Mouse (Mus musculus): Measurements from ENCODE around the gene Sigmar1. TPM values are rescaled to one million over a fixed set of nuclear protein-coding genes. Genes with fewer than 3 reads are reported as not detected.
"Not testable (repeated sequence)": the region's sequence is repeated elsewhere in the genome, so short reads cannot be mapped to it uniquely, and the experiment has no call there.

Sigmar1 gene
- polyA plus RNA-seq, 1 experiment from 2014 or later: 69.9 TPM

DNA sequence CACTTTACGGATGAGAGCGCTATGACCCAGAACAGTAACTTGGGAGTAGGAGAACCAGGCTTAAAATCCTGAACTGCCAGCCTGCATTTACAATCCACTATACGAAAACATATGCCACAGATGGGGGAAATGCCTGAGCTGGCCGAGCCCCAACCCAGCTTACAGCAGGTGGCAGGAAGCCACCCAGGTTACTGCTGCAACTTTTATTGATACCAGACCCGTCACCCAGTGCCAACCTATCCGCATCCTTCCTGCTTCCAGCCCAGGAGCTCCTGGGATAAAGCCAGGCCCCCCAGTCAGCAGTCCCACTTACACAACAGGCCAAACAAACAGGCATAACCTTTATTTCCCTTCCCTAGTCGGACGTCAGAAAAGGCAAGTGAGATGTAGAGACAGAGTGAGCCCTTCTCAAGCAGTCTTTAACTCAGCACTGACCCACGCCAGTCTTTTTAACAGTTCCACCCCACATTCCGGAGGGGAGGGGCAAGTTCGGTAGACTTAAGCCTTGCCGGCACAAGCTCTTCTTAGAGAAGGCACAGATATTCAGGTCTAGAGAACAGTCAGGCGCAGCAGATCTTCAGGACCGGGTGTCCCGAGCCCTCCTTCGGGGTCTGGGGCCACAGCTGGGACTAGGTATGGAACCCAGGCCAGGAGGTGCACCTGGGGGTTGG is 44.1 kb downstream of the Sigmar1 start:
- Histone ChIP-seq H3K4me3 (ENCODE audit: low read depth, low read length) (peak overlapping the region; percentile 93), H3K27me3 (ENCODE audit: control insufficient read depth, insufficient read depth, low read length) (peaks cover 3% of the 10 kb centered on the region), H3K9me3 (replicated peaks; ENCODE audit: control insufficient read depth, low read length) (no peaks in the 10 kb centered on the region), H3K36me3 (ENCODE audit: control insufficient read depth, insufficient read depth, low read length) (peaks cover 2% of the 10 kb centered on the region; the same call in 1 of the 2 replicates), H3K4me2 (peak overlapping the region; percentile 89), H3K4me1 (ENCODE audit: control insufficient read depth, insufficient read depth, low read length) (peaks cover 10% of the 10 kb centered on the region), H3K9ac (ENCODE audit: low read depth, low read length) (peak overlapping the region; percentile 96; the same call in 1 of the 2 replicates), H3K27ac (ENCODE audit: low read depth, low read length) (no peak overlapping the region)
- 77% methylated on average over 16 of the region's 16 CpGs for WGBS (ENCODE audit: insufficient replicate concordance)
- no peak for ATAC-seq (replicated peaks; ENCODE audit: insufficient number of reproducible peaks, low FRiP score, low TSS enrichment)

DNA sequence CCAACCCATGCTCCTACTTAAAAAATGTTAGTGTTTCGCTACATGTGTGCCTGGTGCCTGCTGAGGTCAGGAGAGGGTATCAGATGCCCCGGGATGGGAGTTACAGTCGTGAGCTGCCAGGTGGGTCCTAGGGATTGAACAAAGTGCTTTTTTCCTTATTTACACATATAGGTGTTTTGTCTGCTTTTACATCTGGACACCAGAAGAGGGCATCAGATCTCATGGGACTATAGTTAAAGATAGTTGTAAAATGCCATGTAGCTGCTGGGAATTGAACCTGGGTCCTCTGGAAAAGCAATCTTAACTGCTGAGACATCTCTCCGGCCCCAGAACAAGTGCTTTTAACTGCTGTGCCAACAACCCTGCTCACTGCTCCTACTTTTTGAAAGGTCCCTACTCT is 45.7 kb downstream of the Sigmar1 start:
- Histone ChIP-seq H3K9me3 (replicated peaks; ENCODE audit: control insufficient read depth, low read length) (no peaks in the 10 kb centered on the region), H3K4me3 (ENCODE audit: low read depth, low read length) (no peak overlapping the region), H3K27ac (ENCODE audit: low read depth, low read length) (no peak overlapping the region), H3K4me1 (ENCODE audit: control insufficient read depth, insufficient read depth, low read length) (peaks cover 10% of the 10 kb centered on the region), H3K36me3 (ENCODE audit: control insufficient read depth, insufficient read depth, low read length) (no peaks in the 10 kb centered on the region), H3K27me3 (ENCODE audit: control insufficient read depth, insufficient read depth, low read length) (peaks cover 18% of the 10 kb centered on the region), H3K4me2 (no peak overlapping the region), H3K9ac (ENCODE audit: low read depth, low read length) (no peak overlapping the region)
- WGBS (ENCODE audit: insufficient replicate concordance): 59% methylated on average over 4 of the region's 4 CpGs
- ATAC-seq (replicated peaks; ENCODE audit: insufficient number of reproducible peaks, low FRiP score, low TSS enrichment): no peak

DNA sequence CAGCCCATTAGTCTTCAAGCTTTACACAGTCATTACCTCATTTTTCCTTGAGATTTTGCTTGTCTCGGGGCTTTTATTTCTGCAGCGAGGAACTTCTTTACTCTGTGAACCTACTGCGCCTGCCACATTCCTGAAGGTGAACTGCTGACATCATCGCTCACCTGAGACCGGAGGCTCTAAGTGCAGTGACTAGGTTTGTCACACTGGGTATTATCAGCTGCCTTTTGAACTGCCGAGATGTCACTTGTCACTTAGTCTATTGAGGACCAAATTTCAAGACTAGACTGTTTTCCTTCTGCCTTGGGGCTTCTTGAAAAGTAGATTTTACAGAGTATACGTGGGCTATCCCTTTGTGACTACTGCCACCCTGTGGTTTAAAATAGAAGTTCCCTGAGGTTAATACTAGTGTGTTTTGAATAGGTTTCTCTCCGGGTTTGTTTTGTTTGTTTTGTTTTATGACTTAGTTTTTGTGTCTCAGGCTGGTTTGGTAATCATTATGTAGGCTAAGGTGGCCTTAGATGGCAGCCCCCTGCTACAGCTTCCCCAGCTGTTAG is 47.7 kb downstream of the Sigmar1 start:
- no peak overlapping the region for H3K27ac ChIP-seq (ENCODE audit: low read depth, low read length)
- H3K9me3 ChIP-seq (replicated peaks; ENCODE audit: control insufficient read depth, low read length): no peaks in the 10 kb centered on the region
- no peak for ATAC-seq (replicated peaks; ENCODE audit: insufficient number of reproducible peaks, low FRiP score, low TSS enrichment)
- no peak overlapping the region for H3K4me3 ChIP-seq (ENCODE audit: low read depth, low read length)
- no peak overlapping the region for H3K9ac ChIP-seq (ENCODE audit: low read depth, low read length)
- no peaks in the 10 kb centered on the region for H3K36me3 ChIP-seq (ENCODE audit: control insufficient read depth, insufficient read depth, low read length)
- H3K4me1 ChIP-seq (ENCODE audit: control insufficient read depth, insufficient read depth, low read length): peaks cover 12% of the 10 kb centered on the region
- peaks cover 28% of the 10 kb centered on the region for H3K27me3 ChIP-seq (ENCODE audit: control insufficient read depth, insufficient read depth, low read length)
- H3K4me2 ChIP-seq: no peak overlapping the region
- WGBS (ENCODE audit: insufficient replicate concordance): 32% methylated on average over 8 of the region's 8 CpGs

DNA sequence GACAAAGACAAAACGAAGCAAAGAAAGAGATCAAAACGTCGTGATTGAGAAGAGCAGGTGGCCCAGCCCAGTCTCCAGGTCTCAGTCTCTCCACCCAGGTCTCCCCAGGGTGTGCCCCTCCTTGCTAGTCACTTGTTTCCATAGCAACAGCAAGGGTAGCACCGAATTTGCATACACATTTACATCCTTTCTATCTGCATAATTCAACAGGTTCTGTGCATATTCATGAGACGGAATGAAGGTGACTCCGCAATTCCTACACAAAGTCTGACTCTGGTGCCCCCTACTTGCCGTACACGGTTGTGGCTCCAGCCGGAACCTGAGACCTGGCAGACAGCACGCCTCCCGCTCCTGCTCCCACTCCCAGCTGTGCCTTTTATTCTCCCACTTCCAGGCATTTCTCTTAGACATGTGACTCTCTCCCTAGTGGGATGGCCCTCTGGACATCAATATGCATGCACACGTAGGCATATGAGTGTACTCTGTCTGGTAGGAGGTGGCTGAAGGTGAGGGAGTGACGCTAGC is 48.9 kb downstream of the Sigmar1 start:
- no peaks in the 10 kb centered on the region for H3K36me3 ChIP-seq (ENCODE audit: control insufficient read depth, insufficient read depth, low read length)
- no peaks in the 10 kb centered on the region for H3K9me3 ChIP-seq (replicated peaks; ENCODE audit: control insufficient read depth, low read length)
- peak overlapping the region; percentile 43 for H3K4me2 ChIP-seq
- peaks cover 6% of the 10 kb centered on the region for H3K4me1 ChIP-seq (ENCODE audit: control insufficient read depth, insufficient read depth, low read length)
- no peak overlapping the region for H3K9ac ChIP-seq (ENCODE audit: low read depth, low read length)
- WGBS (ENCODE audit: insufficient replicate concordance): 4% methylated on average over 13 of the region's 13 CpGs
- H3K27ac ChIP-seq (ENCODE audit: low read depth, low read length): no peak overlapping the region
- peaks cover 28% of the 10 kb centered on the region for H3K27me3 ChIP-seq (ENCODE audit: control insufficient read depth, insufficient read depth, low read length)
- no peak overlapping the region for H3K4me3 ChIP-seq (ENCODE audit: low read depth, low read length)
- no peak for ATAC-seq (replicated peaks; ENCODE audit: insufficient number of reproducible peaks, low FRiP score, low TSS enrichment)

DNA sequence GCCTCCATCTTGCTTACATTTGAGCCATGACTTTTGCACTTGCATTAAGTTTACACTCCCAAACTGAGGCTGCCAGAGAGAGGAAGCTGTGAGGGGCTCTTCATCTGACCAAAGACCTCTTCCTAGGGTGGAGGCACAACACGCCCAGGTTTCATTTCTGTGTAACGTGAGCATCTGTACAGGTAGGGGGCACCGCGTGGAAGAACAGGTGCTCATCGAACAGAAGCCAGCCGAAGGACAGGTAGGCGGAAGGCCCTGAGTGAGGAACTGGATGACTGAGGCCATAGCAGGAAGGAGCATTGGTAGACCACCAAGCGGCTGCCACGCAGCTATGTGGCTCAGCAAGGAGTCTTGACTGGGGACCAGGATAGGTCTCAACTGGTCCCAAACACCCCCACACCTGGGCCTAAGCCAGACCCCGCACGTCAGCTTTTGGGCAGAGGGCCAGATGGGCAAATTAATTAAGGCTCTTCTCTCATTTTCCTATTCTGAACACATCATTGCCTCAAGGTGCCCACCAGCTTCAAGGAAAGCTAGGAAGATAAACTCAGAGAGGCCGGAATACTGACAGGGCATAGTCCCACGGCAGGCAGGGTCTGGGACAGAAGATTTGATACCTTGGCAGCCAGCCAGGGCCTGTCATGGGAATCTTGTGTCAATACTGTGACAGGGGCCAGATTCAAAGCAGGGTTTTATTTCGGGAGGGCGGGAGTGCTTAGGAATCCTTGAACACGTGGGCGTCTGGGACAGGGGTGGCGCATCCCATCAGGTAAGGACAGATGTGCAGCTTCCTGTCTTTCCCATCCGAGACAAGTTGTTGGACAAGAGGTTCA is 49.8 kb downstream of the Sigmar1 start:
- no peak overlapping the region for H3K4me3 ChIP-seq (ENCODE audit: low read depth, low read length)
- 0 out of 2 replicates have a peak, but pooled peaks cover 2% of the 10 kb centered on the region for H3K4me1 ChIP-seq (ENCODE audit: control insufficient read depth, insufficient read depth, low read length)
- H3K4me2 ChIP-seq: no peak overlapping the region
- no peaks in the 10 kb centered on the region for H3K9me3 ChIP-seq (replicated peaks; ENCODE audit: control insufficient read depth, low read length)
- H3K9ac ChIP-seq (ENCODE audit: low read depth, low read length): no peak overlapping the region
- H3K27ac ChIP-seq (ENCODE audit: low read depth, low read length): no peak overlapping the region
- H3K27me3 ChIP-seq (ENCODE audit: control insufficient read depth, insufficient read depth, low read length): peaks cover 28% of the 10 kb centered on the region
- H3K36me3 ChIP-seq (ENCODE audit: control insufficient read depth, insufficient read depth, low read length): no peaks in the 10 kb centered on the region
- no peak; the same call in 1 of the 2 replicates for ATAC-seq (replicated peaks; ENCODE audit: insufficient number of reproducible peaks, low FRiP score, low TSS enrichment)
- WGBS (ENCODE audit: insufficient replicate concordance): 59% methylated on average over 19 of the region's 19 CpGs

DNA sequence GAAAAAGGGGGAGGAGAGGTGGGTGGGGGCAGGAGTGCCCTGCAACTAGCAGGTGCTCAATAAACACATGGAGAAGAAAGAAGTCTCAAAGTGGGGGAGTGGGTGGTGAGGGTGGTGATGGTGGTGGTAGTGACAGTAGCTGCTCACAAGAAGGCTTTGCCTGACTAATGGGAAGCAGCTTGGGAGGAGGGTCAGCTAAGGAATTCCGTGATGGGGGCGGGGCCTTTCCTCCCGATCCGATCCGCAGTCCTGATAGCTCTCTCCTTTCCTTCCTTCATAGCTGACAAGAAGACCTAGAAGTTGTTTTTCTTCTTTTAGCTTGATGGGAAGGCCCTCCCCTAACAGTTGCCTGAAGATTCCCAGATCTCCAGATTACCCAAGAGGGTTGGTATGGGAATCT is 51.3 kb downstream of the Sigmar1 start:
- ATAC-seq (replicated peaks; ENCODE audit: insufficient number of reproducible peaks, low FRiP score, low TSS enrichment): no peak
- peaks cover 28% of the 10 kb centered on the region for H3K27me3 ChIP-seq (ENCODE audit: control insufficient read depth, insufficient read depth, low read length)

DNA sequence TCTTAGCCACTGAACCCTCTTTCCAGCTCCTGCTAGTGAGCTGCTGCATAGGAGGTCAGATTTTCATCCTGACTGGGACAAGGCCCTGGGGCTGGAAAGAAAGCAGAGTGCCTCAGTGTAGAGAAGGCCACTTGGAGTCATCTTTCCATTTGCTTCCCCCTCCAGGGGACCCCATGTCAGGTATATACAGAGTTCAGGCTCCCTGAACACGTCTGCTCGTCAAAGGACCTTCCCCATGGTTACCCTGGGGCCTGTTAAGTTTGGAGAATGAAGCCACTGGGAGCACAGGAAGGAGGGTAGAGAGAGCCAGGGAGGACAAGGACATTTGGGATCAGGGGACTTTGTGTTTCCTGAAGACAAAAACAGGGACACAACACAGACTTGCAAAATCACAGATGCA is 53.7 kb downstream of the Sigmar1 start:
- H3K36me3 ChIP-seq (ENCODE audit: control insufficient read depth, insufficient read depth, low read length); ATAC-seq (replicated peaks; ENCODE audit: insufficient number of reproducible peaks, low FRiP score, low TSS enrichment); H3K9ac ChIP-seq (ENCODE audit: low read depth, low read length); H3K9me3 ChIP-seq (replicated peaks; ENCODE audit: control insufficient read depth, low read length); H3K4me3 ChIP-seq (ENCODE audit: low read depth, low read length); H3K4me1 ChIP-seq (ENCODE audit: control insufficient read depth, insufficient read depth, low read length); H3K4me2 ChIP-seq; H3K27ac ChIP-seq (ENCODE audit: low read depth, low read length): not testable (repeated sequence)
- WGBS (ENCODE audit: insufficient replicate concordance): 54% methylated on average over 2 of the region's 2 CpGs
- peaks cover 25% of the 10 kb centered on the region for H3K27me3 ChIP-seq (ENCODE audit: control insufficient read depth, insufficient read depth, low read length)

More for the DNA sequence above, 51.3 kb downstream of the Sigmar1 start:
- Histone ChIP-seq H3K9ac (ENCODE audit: low read depth, low read length) (no peak overlapping the region), H3K27ac (ENCODE audit: low read depth, low read length) (no peak overlapping the region), H3K36me3 (ENCODE audit: control insufficient read depth, insufficient read depth, low read length) (no peaks in the 10 kb centered on the region), H3K4me2 (no peak overlapping the region), H3K9me3 (replicated peaks; ENCODE audit: control insufficient read depth, low read length) (no peaks in the 10 kb centered on the region), H3K4me3 (ENCODE audit: low read depth, low read length) (no peak overlapping the region), H3K4me1 (ENCODE audit: control insufficient read depth, insufficient read depth, low read length) (0 out of 2 replicates have a peak, but pooled peaks cover 2% of the 10 kb centered on the region)
- 2% methylated on average over 5 of the region's 5 CpGs for WGBS (ENCODE audit: insufficient replicate concordance)

DNA sequence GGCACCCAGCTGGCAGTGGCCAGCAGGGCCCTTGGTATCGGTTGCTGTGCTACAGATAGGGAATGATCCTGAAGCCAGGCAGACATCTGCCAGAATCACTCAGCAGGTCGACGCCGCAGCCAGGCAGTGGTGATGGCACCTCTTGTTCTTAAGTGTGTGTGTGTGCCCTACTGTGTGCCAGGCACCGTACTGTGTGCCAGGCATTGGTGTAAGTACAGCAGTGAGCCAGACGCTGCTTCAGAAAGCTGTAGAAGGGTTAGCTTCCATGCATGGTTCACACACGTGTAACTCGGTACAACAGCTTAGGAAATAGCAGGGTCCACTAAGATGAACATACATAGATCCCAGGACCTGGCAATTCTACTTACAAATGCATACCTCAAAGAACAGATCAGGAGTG is 55.7 kb downstream of the Sigmar1 start:
- not testable (repeated sequence) for H3K36me3 ChIP-seq (ENCODE audit: control insufficient read depth, insufficient read depth, low read length); H3K9ac ChIP-seq (ENCODE audit: low read depth, low read length); H3K27ac ChIP-seq (ENCODE audit: low read depth, low read length); H3K4me2 ChIP-seq; H3K4me3 ChIP-seq (ENCODE audit: low read depth, low read length); H3K4me1 ChIP-seq (ENCODE audit: control insufficient read depth, insufficient read depth, low read length); H3K9me3 ChIP-seq (replicated peaks; ENCODE audit: control insufficient read depth, low read length); H3K27me3 ChIP-seq (ENCODE audit: control insufficient read depth, insufficient read depth, low read length); ATAC-seq (replicated peaks; ENCODE audit: insufficient number of reproducible peaks, low FRiP score, low TSS enrichment)
- WGBS (ENCODE audit: insufficient replicate concordance): 66% methylated on average over 5 of the region's 8 CpGs
